Mouse (Mus musculus) intestine, postnatal 0 days (tissue): ENCODE measurements around the gene Tmem235. TPM values are rescaled to one million over a fixed set of nuclear protein-coding genes. Genes with fewer than 3 reads are reported as not detected.
A peak's percentile ranks its signal among the peaks of the same experiment; 100 is the strongest.

ENCODE experiments used
- ATAC-seq: fragments of 200-750 bp; cut with Nextera tagmentation; 2 replicates; pipeline ENCODE4 v1.8.0; 2017; ENCODE audit warnings: mild to moderate bottlenecking, moderate TSS enrichment, moderate library complexity
- H3K27ac ChIP-seq: fragments of 300-500 bp; sonication (generic); 2 replicates; pipeline ENCODE4 v1.5.1; 2014; ENCODE audit warnings: mild to moderate bottlenecking, low read depth, low read length, moderate library complexity
- H3K27me3 ChIP-seq: fragments of 300-500 bp; sonication (generic); replicated peaks from 2 replicates; pipeline ENCODE4 v1.6.1; 2014; ENCODE audit warnings: low read length, mixed read lengths; ENCODE audit not compliant: control insufficient read depth, insufficient read depth
- H3K36me3 ChIP-seq: fragments of 300-500 bp; sonication (generic); 2 replicates; pipeline ENCODE4 v1.6.1; 2014; ENCODE audit warnings: mild to moderate bottlenecking, moderate library complexity; ENCODE audit not compliant: control insufficient read depth, insufficient read depth
- H3K4me1 ChIP-seq: fragments of 300-500 bp; sonication (generic); replicated peaks from 2 replicates; pipeline ENCODE4 v1.6.1; 2014; ENCODE audit warnings: antibody characterized with exemption, low read length, mixed read lengths; ENCODE audit not compliant: control insufficient read depth, insufficient read depth
- H3K4me2 ChIP-seq: fragments of 300-500 bp; sonication (generic); replicated peaks from 2 replicates; pipeline ENCODE4 v1.6.1; 2014; ENCODE audit warnings: low read depth, mild to moderate bottlenecking, moderate library complexity
- H3K4me3 ChIP-seq: fragments of 300-500 bp; sonication (generic); 2 replicates; pipeline ENCODE4 v1.5.1; 2014; ENCODE audit warnings: low read depth, low read length
- H3K9ac ChIP-seq: fragments of 300-500 bp; sonication (generic); 2 replicates; pipeline ENCODE4 v1.6.1; 2014; ENCODE audit warnings: mild to moderate bottlenecking, low read depth, low read length
- H3K9me3 ChIP-seq: fragments of 300-500 bp; sonication (generic); 2 replicates; pipeline ENCODE4 v1.6.1; 2016; ENCODE audit warnings: mixed run types; ENCODE audit not compliant: control insufficient read depth
- CTCF ChIP-seq: sonication (generic); IDR thresholded peaks from 2 replicates; pipeline ENCODE4 v1.5.1; 2016; ENCODE audit warnings: low read depth, mild to moderate bottlenecking, control low read depth, antibody characterized with exemption, moderate library complexity
- WGBS: fragments of 180-500 bp; shearing (Covaris S2); extraction: QIAGEN DNeasy Blood & Tissue Kit; methylation state at CpG from one replicate; pipeline ENCODE4 v1.1.7; 2014; 5-methylcytosine and 5-hydroxymethylcytosine counted together
- polyA plus RNA-seq: library from polyadenylated mRNA; unstranded; fragments of >200 nt; fragmentation: Nextera tagmentation; extraction: Ambion mirVana; gene quantifications from 2 replicates; pipeline ENCODE4 v1.2.1, GENCODE M21; 2015

Gene Tmem235
- polyA plus RNA-seq, 1 experiment from 2014 or later = not detected

DNA sequence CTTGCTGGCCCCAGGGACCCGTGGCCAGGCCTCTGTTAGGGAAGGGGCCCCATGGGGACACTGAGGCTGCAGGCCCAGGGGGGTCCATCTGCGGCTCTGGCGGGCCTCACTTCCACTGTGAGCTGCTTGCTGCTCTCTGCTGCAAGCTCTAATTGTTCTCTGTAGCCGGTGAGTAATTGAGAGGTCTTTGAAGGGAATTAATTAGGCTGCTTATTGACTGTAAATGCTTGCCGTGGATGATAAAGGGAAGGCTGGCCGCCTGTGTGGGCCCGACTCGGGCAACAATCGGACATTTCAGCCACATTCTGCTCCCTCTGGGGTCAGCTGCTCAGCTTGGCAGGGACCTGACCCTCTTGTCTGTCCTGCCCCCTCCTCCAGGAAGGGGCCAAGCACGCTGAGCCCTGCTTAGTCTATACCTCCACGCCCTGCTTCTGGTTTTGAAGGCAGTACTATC is 29.4 kb downstream of the Tmem235 start:
- TF ChIP-seq CTCF = no peak
- WGBS = 34% methylated on average over 11 of the region's 11 CpGs
- Histone ChIP-seq H3K36me3 (no peaks in the 10 kb centered on the region), H3K9me3 (no peaks in the 10 kb centered on the region), H3K4me3 (no peak overlapping the region), H3K4me2 (no peak overlapping the region; the same call in 1 of the 2 replicates), H3K27ac (no peak overlapping the region), H3K9ac (no peak overlapping the region), H3K27me3 (peaks cover 2% of the 10 kb centered on the region), H3K4me1 (peaks cover 10% of the 10 kb centered on the region; the same call in 1 of the 2 replicates)
- no peak for ATAC-seq

DNA sequence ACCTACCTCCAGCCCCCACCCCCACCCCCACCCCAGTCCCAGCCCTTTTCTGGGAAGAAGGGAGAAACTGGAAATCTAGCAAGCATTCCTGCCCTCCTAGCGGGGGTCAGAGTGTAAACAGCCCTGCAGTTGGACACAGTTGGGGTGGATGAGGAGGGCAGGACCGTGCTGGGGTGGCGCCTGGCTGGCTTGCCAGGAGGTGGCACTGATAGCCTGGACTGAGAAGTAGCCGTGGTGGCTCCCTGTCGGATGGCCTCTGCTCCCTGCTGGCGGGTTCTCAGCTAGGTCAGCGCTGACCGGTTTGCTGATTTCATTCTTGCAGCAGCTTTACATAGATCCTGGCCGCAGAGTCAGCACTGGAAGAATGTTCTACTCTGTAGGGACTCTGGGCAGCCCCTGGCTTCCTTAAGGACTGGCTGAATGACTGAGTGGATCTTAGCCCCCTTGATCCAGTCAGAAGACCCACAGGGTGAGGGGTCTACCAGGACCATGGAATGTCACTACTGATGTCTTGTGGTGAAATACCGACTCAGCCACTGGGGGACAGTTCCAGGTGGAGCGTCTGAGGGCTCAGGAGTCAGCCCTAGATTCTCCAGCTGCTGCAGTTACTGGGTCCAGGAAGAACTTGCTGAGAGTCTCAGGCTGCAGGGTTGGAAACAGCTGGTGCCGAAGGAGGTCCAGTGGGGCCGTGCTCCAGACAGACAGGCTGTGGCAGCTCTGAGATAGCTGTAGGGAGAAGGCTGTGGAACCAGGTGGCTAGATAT is 30.1 kb downstream of the Tmem235 start:
- no peaks in the 10 kb centered on the region for H3K36me3 ChIP-seq
- TF ChIP-seq CTCF = peak; percentile 62
- no peaks in the 10 kb centered on the region for H3K9me3 ChIP-seq
- H3K4me2 ChIP-seq = no peak overlapping the region
- ATAC-seq = no peak
- H3K27ac ChIP-seq = no peak overlapping the region
- H3K4me1 ChIP-seq = peaks cover 10% of the 10 kb centered on the region; the same call in 1 of the 2 replicates
- no peak overlapping the region for H3K9ac ChIP-seq
- 51% methylated on average over 13 of the region's 13 CpGs for WGBS
- H3K4me3 ChIP-seq = no peak overlapping the region
- H3K27me3 ChIP-seq = peaks cover 2% of the 10 kb centered on the region

GRCm38 (mm10) chr11:117891581-117892175 is 31.1 kb downstream of the Tmem235 start:
- WGBS = 83% methylated on average over 19 of the region's 19 CpGs
- no peak for TF ChIP-seq CTCF
- H3K4me3 ChIP-seq = no peak overlapping the region
- H3K9me3 ChIP-seq = no peaks in the 10 kb centered on the region
- H3K27me3 ChIP-seq = peaks cover 2% of the 10 kb centered on the region
- peaks cover 10% of the 10 kb centered on the region; the same call in 1 of the 2 replicates for H3K4me1 ChIP-seq
- no peak for ATAC-seq
- no peak overlapping the region for H3K9ac ChIP-seq
- no peak overlapping the region for H3K27ac ChIP-seq
- no peak overlapping the region for H3K4me2 ChIP-seq
- H3K36me3 ChIP-seq = no peaks in the 10 kb centered on the region

- WGBS = 59% methylated on average over 6 of the region's 6 CpGs
- ATAC-seq = no peak
- H3K27me3 ChIP-seq = peaks cover 2% of the 10 kb centered on the region
- H3K4me3 ChIP-seq = no peak overlapping the region
- peaks cover 10% of the 10 kb centered on the region; the same call in 1 of the 2 replicates for H3K4me1 ChIP-seq
- no peaks in the 10 kb centered on the region for H3K9me3 ChIP-seq
- no peak overlapping the region for H3K4me2 ChIP-seq
- H3K36me3 ChIP-seq = no peaks in the 10 kb centered on the region
- H3K9ac ChIP-seq = no peak overlapping the region
- TF ChIP-seq CTCF = no peak
- no peak overlapping the region for H3K27ac ChIP-seq
Observed at GRCm38 (mm10) chr11:117892199-117892598, 31.6 kb downstream of the Tmem235 start.

GRCm38 (mm10) chr11:117894676-117895075 is 34.1 kb downstream of the Tmem235 start:
- H3K27me3 ChIP-seq = peaks cover 2% of the 10 kb centered on the region; the same call in 1 of the 2 replicates
- ATAC-seq = no peak
- no peaks in the 10 kb centered on the region for H3K9me3 ChIP-seq
- no peak overlapping the region for H3K4me3 ChIP-seq
- no peak overlapping the region for H3K4me2 ChIP-seq
- no peak overlapping the region for H3K9ac ChIP-seq
- no peak overlapping the region for H3K27ac ChIP-seq
- 59% methylated on average over 10 of the region's 10 CpGs for WGBS
- no peak for TF ChIP-seq CTCF
- no peaks in the 10 kb centered on the region for H3K36me3 ChIP-seq
- peaks cover 4% of the 10 kb centered on the region; the same call in 1 of the 2 replicates for H3K4me1 ChIP-seq

DNA sequence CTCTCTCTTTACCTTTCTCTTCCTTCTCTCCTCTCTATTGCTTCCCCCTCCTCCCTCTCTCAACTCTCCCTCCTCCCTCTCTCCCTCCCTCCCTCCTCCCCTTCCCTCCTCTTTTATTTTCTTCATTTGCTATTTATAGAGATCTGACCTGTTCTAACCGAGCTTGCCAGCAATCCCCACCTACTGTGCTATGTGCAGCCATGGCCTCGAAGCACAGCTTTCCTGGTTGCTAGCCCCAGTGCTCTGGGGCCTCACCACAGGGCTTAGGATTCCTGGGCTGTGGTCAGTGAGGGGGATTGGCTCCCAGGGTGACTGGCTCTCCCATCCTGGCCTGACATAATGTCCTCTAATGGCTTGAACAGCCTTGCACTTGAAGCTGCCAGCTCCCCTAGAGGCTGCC is 36.0 kb downstream of the Tmem235 start:
- whole genome bisulfite sequencing = 46% methylated on average over 2 of the region's 2 CpGs
- H3K36me3 ChIP-seq = no peaks in the 10 kb centered on the region
- ATAC-seq = no peak
- H3K27ac ChIP-seq = no peak overlapping the region
- H3K27me3 ChIP-seq = no peaks in the 10 kb centered on the region
- H3K9me3 ChIP-seq = no peaks in the 10 kb centered on the region
- H3K4me3 ChIP-seq = no peak overlapping the region
- no peak for TF ChIP-seq CTCF
- no peak overlapping the region for H3K9ac ChIP-seq
- H3K4me2 ChIP-seq = no peak overlapping the region
- H3K4me1 ChIP-seq = no peaks in the 10 kb centered on the region
